Mouse (Mus musculus): Measurements from ENCODE around the gene Ror1.

The Ror1 gene

GRCm38 (mm10) chr4:100165790-100166189 is 70.2 kb downstream of the Ror1 start:
- no peak for DNase-seq

- no peak for DNase-seq
Measured at GRCm38 (mm10) chr4:100166871-100167270, 71.3 kb downstream of the Ror1 start.

GRCm38 (mm10) chr4:100169683-100170082 is 74.1 kb downstream of the Ror1 start:
- DNase-seq: peak in 1 of 2 experiments; percentile 23

GRCm38 (mm10) chr4:100170161-100170650 is 74.6 kb downstream of the Ror1 start:
- peak; percentile 25 to 36 for DNase-seq

GRCm38 (mm10) chr4:100170743-100171142 is 75.2 kb downstream of the Ror1 start:
- DNase-seq: no peak

- no peak for DNase-seq
Measured at GRCm38 (mm10) chr4:100171483-100171898, 75.9 kb downstream of the Ror1 start.

GRCm38 (mm10) chr4:100175594-100175993 is 80.0 kb downstream of the Ror1 start:
- peak in 1 of 2 experiments; percentile 23 for DNase-seq

- DNase-seq: peak in 1 of 2 experiments; percentile 44
Measured at GRCm38 (mm10) chr4:100178316-100178715, 82.7 kb downstream of the Ror1 start.

GRCm38 (mm10) chr4:100181676-100182075 is 86.1 kb downstream of the Ror1 start:
- peak; percentile 38 to 42 for DNase-seq

GRCm38 (mm10) chr4:100186781-100187180 is 91.2 kb downstream of the Ror1 start:
- DNase-seq: no peak

- peak; percentile 16 to 43 for DNase-seq
Measured at GRCm38 (mm10) chr4:100187563-100188200, 92.1 kb downstream of the Ror1 start.

GRCm38 (mm10) chr4:100188201-100188699 is 92.7 kb downstream of the Ror1 start:
- DNase-seq: peak in 1 of 2 experiments; percentile 35

- DNase-seq: no peak
Measured at GRCm38 (mm10) chr4:100191483-100191882, 95.9 kb downstream of the Ror1 start.

GRCm38 (mm10) chr4:100194136-100194535 is 98.5 kb downstream of the Ror1 start:
- DNase-seq: no peak

GRCm38 (mm10) chr4:100196255-100196793 is 100.7 kb downstream of the Ror1 start:
- no peak for DNase-seq

GRCm38 (mm10) chr4:100198275-100198674 is 102.7 kb downstream of the Ror1 start:
- no peak for DNase-seq

GRCm38 (mm10) chr4:100201322-100201721 is 105.7 kb downstream of the Ror1 start:
- no peak for DNase-seq

GRCm38 (mm10) chr4:100203066-100203465 is 107.5 kb downstream of the Ror1 start:
- DNase-seq: no peak

- no peak for DNase-seq
Measured at GRCm38 (mm10) chr4:100203688-100204087, 108.1 kb downstream of the Ror1 start.

GRCm38 (mm10) chr4:100204381-100204780 is 108.8 kb downstream of the Ror1 start:
- DNase-seq: no peak

GRCm38 (mm10) chr4:100208081-100208480 is 112.5 kb downstream of the Ror1 start:
- no peak for DNase-seq

GRCm38 (mm10) chr4:100209106-100209505 is 113.5 kb downstream of the Ror1 start:
- DNase-seq: no peak

GRCm38 (mm10) chr4:100211331-100211730 is 115.7 kb downstream of the Ror1 start:
- no peak for DNase-seq
